Mouse (Mus musculus) mouse trophoblast stem cell (cell line): ENCODE data around the gene Drosha.
"Not testable (repeated sequence)": the region's sequence is repeated elsewhere in the genome, so short reads cannot be mapped to it uniquely, and the experiment has no call there.

Experiments
- in situ Hi-C, 2 experiments: fragments of 300-500 bp; cut with MseI, MboI; formaldehyde crosslinking; loops; 2 replicates in 1 of 2; 3 replicates in 1 of 2; pipeline ENCODE4 v1.15.1; 2025

Drosha gene

DNA sequence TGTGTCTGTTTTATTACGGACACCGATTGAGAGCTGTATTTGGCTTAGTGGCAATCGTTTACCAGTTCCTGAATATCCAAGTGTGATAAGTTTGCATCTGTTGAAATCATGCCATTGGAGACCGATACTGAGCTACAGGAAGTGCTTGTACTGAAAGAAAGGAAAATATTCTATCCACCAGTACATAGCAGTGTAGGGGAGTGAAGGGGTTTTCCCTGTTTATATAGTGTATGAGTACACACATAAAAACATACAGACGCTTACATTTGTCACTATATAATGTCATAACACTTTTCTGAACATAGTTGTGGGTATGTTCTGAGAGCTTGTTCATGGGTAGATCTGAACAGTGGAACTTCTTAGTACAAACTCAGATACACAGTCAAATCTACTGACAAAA is 106.9 kb downstream of the Drosha start:
- in situ Hi-C loops: no loop called here

DNA sequence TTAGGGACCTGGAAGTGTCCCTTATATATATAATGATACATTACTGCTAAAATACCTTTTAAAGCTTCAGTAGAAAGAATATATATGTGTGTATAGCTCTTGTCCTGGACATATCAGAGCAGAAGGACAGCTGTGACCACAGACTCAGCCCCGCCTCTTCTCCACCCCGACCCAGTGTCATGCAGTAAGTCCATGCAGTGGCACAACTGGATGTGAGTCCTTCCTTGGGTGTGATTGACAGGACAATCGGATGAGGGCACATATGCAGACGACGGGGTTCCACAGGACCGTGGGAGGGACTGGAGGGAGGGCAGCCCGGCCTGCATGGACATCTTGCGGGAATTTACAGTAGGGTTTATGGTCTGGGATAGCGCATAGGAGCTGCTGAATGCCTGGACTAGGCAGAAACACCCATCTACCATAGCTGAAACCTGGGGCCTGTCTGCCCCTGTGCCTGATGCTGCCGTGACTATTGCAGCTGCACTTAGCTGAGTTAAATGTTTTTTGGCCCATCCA is 111.7 kb downstream of the Drosha start:
- in situ Hi-C loops: no loop called here

DNA sequence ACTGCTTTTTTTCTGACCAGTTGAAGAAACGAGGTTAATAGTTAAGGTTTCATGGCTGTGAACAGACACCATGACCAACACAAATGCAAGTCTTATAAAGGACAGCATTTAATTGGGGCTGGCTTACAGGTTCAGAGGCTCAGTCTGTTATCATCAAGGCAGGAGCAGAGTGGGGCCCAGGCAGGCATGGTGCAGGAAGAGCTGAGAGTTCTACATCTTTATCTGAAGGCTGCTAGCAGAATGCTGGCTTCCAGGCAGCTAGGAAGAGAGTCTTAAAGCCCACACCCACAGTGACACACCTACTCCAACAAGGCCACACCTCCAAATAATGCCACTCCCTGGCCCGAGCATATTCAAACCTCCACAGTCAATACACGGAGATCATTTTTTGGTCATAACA is 112.7 kb downstream of the Drosha start:
- in situ Hi-C loops: not testable (repeated sequence)

DNA sequence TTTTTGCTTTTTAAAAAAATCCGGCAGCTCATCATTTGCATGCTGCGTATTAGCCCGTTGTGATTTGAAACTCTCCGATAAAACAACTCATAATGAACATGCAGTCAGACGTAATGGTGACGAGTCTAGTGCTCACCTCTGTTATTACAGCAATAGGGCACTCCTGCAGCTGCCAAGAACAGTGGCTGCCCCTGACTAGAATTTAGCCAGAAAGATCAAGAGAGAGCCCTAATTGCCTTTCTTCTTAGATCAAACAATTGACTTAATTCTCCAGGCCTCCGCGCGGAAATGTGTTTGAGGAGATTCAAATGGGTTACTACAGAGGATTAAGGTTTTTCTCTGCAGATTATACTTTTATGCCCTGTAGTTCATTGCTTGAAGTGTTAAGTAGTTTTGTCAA is 116.5 kb downstream of the Drosha start:
- in situ Hi-C loops: no loop called here

DNA sequence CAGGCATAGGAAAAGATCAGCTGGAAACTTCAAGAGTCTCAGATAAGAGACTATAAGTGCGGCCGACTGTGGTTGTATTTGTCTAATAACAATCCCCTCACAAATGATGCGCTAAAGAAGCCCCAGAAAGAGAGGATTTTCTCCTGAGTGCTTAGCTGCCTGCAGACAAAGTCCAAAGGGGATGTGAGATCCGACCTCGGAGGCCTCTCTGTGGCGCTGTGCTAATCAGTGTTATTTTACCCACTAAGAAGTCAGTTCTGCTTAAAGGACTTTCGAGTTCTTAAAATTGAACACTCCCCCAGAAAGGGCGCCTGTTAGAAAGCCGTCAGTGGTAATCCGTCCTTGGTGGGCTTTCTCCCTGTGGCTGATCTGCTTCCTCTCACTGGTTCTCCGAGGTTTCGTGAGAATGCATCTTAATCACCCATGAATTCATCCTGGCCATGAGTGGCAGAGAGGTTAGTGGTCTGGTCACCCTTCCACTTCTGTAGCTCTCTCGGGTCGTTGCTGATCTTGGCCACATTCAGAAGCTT is 117.1 kb downstream of the Drosha start:
- in situ Hi-C loops: no loop called here

DNA sequence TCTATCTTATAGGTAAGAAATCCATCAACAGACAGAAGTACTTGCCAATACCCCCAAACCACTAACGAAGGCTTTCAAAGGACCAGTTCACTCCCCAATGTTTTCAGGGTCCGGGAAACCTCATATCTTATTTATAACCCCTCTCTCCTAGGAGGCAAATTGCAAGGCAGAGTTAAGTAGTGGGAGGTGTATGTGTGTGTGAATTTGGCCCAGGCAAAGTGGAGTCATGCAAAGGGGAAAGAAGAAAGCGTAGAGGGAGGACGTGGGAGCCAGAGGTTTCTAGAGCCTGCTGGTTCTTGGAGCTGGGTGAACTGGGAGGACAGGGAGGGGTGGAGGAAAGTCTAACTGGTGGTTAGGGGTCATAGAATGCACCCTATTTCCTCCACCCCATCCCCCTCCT is 117.8 kb downstream of the Drosha start:
- in situ Hi-C loops: no loop called here

DNA sequence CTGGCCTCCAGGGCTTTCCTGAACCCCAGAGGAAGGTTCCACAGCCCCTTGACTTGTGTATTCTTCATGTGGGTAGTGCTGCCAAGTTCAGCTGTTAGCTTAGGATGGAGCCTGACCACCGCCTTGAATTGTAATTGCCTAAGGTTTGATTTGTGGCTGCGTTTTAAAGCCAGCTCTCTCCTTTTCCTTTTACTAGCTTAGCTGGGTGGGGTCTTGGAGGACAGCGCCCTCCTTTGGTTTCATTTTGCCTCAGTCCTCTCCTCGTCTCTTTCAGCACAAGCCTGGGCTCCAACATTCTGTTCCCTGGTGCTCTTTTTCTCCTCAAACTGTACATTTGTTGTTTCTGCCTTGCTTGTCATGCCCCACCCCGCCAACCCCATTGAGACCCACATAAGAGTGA is 133.4 kb downstream of the Drosha start:
- in situ Hi-C loops: no loop called here

DNA sequence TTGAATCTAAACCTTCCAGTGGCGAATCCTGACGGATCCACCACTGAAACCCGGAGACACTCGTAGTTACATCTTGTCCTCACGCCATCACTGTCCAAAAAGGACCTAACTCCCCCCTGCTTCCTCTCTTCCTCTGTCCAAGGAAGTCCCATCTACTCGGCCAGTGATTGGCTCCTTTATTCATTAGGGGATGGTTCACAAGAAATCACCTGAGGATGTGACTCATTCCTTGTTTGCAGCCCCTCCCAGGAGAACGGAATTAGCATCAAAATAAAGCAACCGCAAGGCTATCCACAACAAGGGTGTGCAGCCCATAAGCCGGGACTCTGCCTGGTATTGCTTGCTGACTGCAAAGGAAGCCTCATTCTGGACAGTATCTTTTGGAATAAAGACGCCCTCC is 137.6 kb downstream of the Drosha start:
- in situ Hi-C loops: no loop called here

DNA sequence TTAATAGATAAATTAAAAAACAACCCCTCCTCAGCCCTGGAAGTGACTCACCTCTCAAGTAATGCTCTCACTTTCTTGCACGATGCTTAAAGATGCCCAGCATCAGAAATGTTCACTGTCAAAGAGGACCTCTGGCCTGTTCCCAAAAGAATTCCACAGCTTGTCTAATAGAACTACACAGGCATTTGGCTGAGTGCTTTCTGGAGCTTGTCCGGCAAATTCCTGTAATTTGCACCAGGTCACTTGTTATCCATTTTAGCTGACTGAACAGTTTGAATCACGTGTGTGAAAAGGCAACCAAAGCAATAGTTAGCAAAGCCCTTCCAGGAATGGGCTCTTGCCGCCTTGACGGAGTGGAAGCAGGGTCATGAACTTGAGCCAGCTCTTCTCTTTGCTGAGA is 140.6 kb downstream of the Drosha start:
- in situ Hi-C loops: no loop called here

DNA sequence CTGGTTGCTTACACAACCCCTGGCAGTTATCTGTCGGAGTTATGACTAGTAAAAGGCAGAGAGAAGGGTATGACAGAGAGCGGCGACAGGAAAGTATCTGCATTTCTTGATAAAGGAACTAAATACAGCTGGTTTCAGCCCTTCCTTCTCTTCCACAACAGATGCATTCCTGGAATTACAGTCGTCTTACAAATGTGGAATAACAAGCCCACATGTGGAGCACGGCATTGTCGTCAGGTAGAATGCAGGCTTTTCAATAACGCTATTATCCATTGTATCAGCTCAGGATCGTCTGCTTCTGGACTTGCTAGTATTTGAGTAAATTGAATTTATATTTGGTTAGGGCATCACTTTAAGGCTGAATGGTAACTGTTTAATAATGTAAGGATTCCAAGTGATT is 144.2 kb downstream of the Drosha start:
- in situ Hi-C loops: no loop called here

DNA sequence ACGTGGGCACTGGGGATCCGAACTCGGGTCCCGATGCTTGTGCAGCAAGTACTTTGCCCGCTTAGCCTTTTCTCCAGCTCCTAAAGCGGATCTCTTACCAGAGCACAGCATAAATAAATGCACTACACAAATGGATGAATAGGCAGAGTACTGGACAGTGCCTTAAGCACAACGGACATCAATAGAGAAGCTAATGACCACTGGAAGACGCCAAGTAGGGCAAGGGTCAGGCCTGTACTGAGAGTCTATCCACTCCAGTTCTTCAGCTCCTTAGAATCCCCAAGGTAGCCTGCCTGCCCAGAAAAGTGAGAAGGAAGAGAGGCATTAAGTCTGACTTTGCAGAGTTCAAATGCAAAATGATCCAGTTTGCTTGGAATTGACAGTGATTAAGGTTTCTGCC is 147.8 kb downstream of the Drosha start:
- in situ Hi-C loops: no loop called here
